Mouse (Mus musculus) thymus, adult 2 months (tissue): ENCODE results near the gene Crtc1. TPM values are rescaled to one million over a fixed set of nuclear protein-coding genes. Genes with fewer than 3 reads are reported as not detected.

ENCODE experiments used
- DNase-seq: peaks from one replicate; pipeline ENCODE4 v3.0.0; 2021
- H3K27ac ChIP-seq: fragments of 200-500 bp; 2 replicates; pipeline ENCODE4 v1.5.1; 2012; ENCODE audit warnings: low read length, control low read depth; ENCODE audit not compliant: control insufficient read depth, insufficient read depth
- H3K27me3 ChIP-seq: fragments of 200-500 bp; 2 replicates; pipeline ENCODE4 v1.6.1; 2012; ENCODE audit warnings: mild to moderate bottlenecking, low read length, moderate library complexity, mixed read lengths; ENCODE audit not compliant: control insufficient read depth, insufficient read depth
- H3K36me3 ChIP-seq: fragments of 200-500 bp; 2 replicates; pipeline ENCODE4 v1.6.1; 2012; ENCODE audit warnings: mild to moderate bottlenecking, low read length, moderate library complexity; ENCODE audit not compliant: control insufficient read depth, insufficient read depth
- H3K4me1 ChIP-seq: fragments of 200-500 bp; replicated peaks from 2 replicates; pipeline ENCODE4 v1.6.1; 2012; ENCODE audit warnings: low read length; ENCODE audit not compliant: control insufficient read depth, insufficient read depth
- H3K4me3 ChIP-seq: fragments of 200-500 bp; 2 replicates; pipeline ENCODE4 v1.5.1; 2012; ENCODE audit warnings: mild to moderate bottlenecking, low read length, control low read depth, moderate library complexity; ENCODE audit not compliant: control insufficient read depth, insufficient read depth
- CTCF ChIP-seq: fragments of 200-500 bp; IDR thresholded peaks from 2 replicates; pipeline ENCODE4 v1.5.1; 2012; ENCODE audit warnings: mild to moderate bottlenecking, control low read depth, low read length, moderate library complexity, borderline replicate concordance; ENCODE audit not compliant: control insufficient read depth, poor library complexity, insufficient read depth; ENCODE audit errors: extremely low read depth
- POLR2A ChIP-seq: fragments of 200-500 bp; IDR thresholded peaks from 2 replicates; pipeline ENCODE4 v1.6.1; 2012; ENCODE audit warnings: mild to moderate bottlenecking, low read length, control low read depth, moderate library complexity; ENCODE audit not compliant: control insufficient read depth, poor library complexity, insufficient read depth; ENCODE audit errors: extremely low read depth
- WGBS: fragments of 180-500 bp; shearing (Covaris S2); methylation state at CpG from one replicate; pipeline ENCODE4 v1.1.7; 2018; 5-methylcytosine and 5-hydroxymethylcytosine counted together
- polyA plus RNA-seq: library from polyadenylated mRNA; depleted of rRNA; stranded (reverse); fragments of >200 nt; gene quantifications from 2 replicates; pipeline ENCODE4 v1.2.3, GENCODE M21; 2012

Crtc1 gene
- polyA plus RNA-seq, 1 experiment = 43.9 TPM

DNA sequence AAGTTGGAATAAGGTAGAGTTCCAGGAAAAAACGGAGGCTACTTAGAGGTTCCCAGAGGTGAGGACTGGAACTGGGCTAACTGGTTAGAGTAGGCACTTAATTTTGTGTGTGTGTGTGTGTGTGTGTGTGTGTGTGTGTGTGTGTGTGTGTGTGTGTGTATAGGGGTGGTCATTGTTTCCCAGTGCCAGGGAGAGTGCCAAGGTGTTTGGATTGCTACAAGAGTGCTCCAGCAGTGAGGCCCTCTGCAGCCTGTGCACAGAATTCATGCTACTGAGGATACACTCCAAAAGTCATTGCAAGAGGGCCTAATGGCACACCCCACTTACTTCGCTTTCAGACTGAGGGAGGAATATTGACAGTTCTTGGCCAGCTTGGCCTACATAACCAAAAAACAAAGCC is 43.6 kb upstream of the Crtc1 start:
- H3K27ac ChIP-seq = no peak overlapping the region
- no peaks in the 10 kb centered on the region for H3K36me3 ChIP-seq
- peaks cover 7% of the 10 kb centered on the region; the same call in 1 of the 2 replicates for H3K27me3 ChIP-seq
- WGBS = 89% methylated on average over 2 of the region's 2 CpGs
- peaks cover 4% of the 10 kb centered on the region for H3K4me1 ChIP-seq
- TF ChIP-seq POLR2A = no peak
- no peak for TF ChIP-seq CTCF
- no peak overlapping the region for H3K4me3 ChIP-seq
- DNase-seq = no peak

GRCm38 (mm10) chr8:70481908-70482307 is 42.5 kb upstream of the Crtc1 start:
- no peaks in the 10 kb centered on the region for H3K36me3 ChIP-seq
- H3K4me1 ChIP-seq = peaks cover 8% of the 10 kb centered on the region
- H3K4me3 ChIP-seq = no peak overlapping the region
- H3K27me3 ChIP-seq = peaks cover 5% of the 10 kb centered on the region; the same call in 1 of the 2 replicates
- 82% methylated on average over 3 of the region's 3 CpGs for WGBS
- H3K27ac ChIP-seq = no peak overlapping the region
- TF ChIP-seq CTCF (no peak), POLR2A (no peak)
- DNase-seq = no peak

DNA sequence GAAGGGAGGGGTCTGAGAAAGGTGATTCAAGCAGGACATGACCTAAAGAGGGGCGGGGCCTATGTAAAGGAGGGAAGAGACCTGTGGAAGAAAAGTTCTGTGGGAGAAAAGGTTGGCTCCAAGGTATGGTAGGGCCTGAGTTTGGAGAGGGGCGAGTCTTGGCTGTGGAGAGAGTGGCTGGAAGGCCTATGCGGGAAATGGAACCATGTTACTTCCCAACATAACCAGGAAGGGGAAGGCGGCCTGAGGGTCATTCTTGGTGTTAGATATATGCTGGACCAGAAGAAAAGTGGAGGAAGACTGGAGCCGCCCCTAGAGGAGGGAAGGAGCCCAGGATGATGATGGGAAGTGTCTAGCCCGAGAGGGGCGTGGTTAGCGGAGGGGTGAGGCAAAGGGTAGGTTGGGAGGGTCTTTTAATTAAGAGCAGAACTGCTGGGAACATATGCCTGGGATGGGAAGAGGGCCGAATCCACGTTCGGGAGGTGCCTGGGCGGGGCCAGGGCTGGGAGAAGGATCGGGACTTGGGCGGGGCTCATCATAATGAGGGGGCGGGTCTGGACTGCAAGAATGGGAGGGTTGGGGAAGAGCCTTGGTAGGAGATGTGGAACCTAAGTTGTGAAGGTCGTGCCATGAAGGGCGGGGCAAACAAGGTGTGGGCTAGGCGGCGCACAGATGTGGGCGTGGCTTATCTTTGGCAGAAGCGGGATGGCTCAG is 38.0 kb upstream of the Crtc1 start:
- WGBS = 28% methylated on average over 21 of the region's 21 CpGs
- DNase-seq = no peak
- H3K27ac ChIP-seq = no peak overlapping the region
- peaks cover 16% of the 10 kb centered on the region for H3K4me1 ChIP-seq
- no peaks in the 10 kb centered on the region for H3K36me3 ChIP-seq
- TF ChIP-seq CTCF = no peak
- no peak for TF ChIP-seq POLR2A
- peaks cover 3% of the 10 kb centered on the region; the same call in 1 of the 2 replicates for H3K27me3 ChIP-seq
- H3K4me3 ChIP-seq = peak overlapping the region; percentile 80

- 0 out of 2 replicates have a peak, but pooled peaks cover 3% of the 10 kb centered on the region for H3K27me3 ChIP-seq
- peak within 1 kb of the TSS; percentile 80 for H3K4me3 ChIP-seq
- H3K27ac ChIP-seq = no peak within 1 kb of the TSS
- WGBS = under 1% methylated on average over 53 of the region's 53 CpGs
- DNase-seq = peak; percentile 94
- H3K36me3 ChIP-seq = no peaks in the 10 kb centered on the region
- H3K4me1 ChIP-seq = peaks cover 16% of the 10 kb centered on the region
- TF ChIP-seq POLR2A (0 out of 2 replicates have a peak, but pooled peaks have one; percentile 31), CTCF (no peak)
These were observed 37.2 kb upstream of the Crtc1 start, which contains the start of gene Klhl26 for GRCm38 (mm10) chr8:70476333-70477268. Gene Klhl26 (minus strand): TSS chr8:70476968.

GRCm38 (mm10) chr8:70471856-70472255 is 32.5 kb upstream of the Crtc1 start:
- no peak for DNase-seq
- no peaks in the 10 kb centered on the region for H3K27me3 ChIP-seq
- H3K27ac ChIP-seq = no peak overlapping the region
- peaks cover 7% of the 10 kb centered on the region for H3K4me1 ChIP-seq
- TF ChIP-seq CTCF = no peak
- no peak for TF ChIP-seq POLR2A
- H3K4me3 ChIP-seq = no peak overlapping the region
- WGBS = 98% methylated on average over 7 of the region's 7 CpGs
- H3K36me3 ChIP-seq = no peaks in the 10 kb centered on the region

DNA sequence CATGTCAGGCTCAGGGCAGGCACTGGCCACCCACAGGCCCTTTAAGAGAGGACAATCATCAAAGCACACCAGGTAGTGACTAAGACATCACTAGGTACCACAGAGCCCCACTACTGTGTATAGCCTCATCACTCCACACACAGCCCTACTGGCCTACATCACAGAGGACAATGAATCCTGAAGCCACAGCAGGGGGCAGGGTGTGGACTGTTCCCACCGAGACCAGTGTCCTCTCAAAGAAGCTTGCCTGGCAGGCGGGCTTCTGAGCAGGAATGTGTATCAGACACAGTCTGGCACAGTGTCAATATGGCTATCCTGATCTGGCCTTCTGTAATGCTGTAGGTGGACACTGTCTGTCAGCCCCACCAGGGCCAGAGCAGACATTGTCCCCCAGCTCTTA is 30.6 kb upstream of the Crtc1 start:
- Histone ChIP-seq H3K27ac (no peak overlapping the region), H3K27me3 (no peaks in the 10 kb centered on the region), H3K4me1 (no peaks in the 10 kb centered on the region), H3K36me3 (no peaks in the 10 kb centered on the region), H3K4me3 (no peak overlapping the region)
- TF ChIP-seq POLR2A (no peak), CTCF (no peak)
- DNase-seq = no peak
- 93% methylated on average over 2 of the region's 2 CpGs for WGBS
